Mouse (Mus musculus) midbrain, postnatal 0 days (tissue): ENCODE data around the gene Gm525. TPM values are rescaled to one million over a fixed set of nuclear protein-coding genes. Genes with fewer than 3 reads are reported as not detected.

Source experiments
- ATAC-seq: fragments of 200-750 bp; cut with Nextera tagmentation; 2 replicates; pipeline ENCODE4 v1.8.0; 2017; ENCODE audit warnings: moderate number of reproducible peaks, mild to moderate bottlenecking, moderate TSS enrichment, moderate library complexity; ENCODE audit not compliant: low FRiP score
- DNase-seq: peaks from one replicate; pipeline ENCODE4 v3.0.0-alpha.2; 2015; ENCODE audit warnings: low spot score
- H3K27ac ChIP-seq: fragments of 300-500 bp; sonication (generic); 2 replicates; pipeline ENCODE4 v1.5.1; 2014; ENCODE audit warnings: low read depth, mild to moderate bottlenecking, low read length, mixed read lengths
- H3K27me3 ChIP-seq: fragments of 300-500 bp; sonication (generic); 2 replicates; pipeline ENCODE4 v1.6.1; 2014; ENCODE audit warnings: low read length, control low read depth, mixed read lengths; ENCODE audit not compliant: insufficient read depth
- H3K36me3 ChIP-seq: fragments of 300-500 bp; sonication (generic); 2 replicates; pipeline ENCODE4 v1.6.1; 2014; ENCODE audit warnings: low read length, control low read depth, mixed read lengths; ENCODE audit not compliant: insufficient read depth
- H3K4me1 ChIP-seq: fragments of 300-500 bp; sonication (generic); 2 replicates; pipeline ENCODE4 v1.6.1; 2014; ENCODE audit warnings: mild to moderate bottlenecking, control low read depth, antibody characterized with exemption, low read length, mixed read lengths; ENCODE audit not compliant: insufficient read depth
- H3K4me2 ChIP-seq: fragments of 300-500 bp; sonication (generic); 2 replicates; pipeline ENCODE4 v1.6.1; 2014; ENCODE audit warnings: low read depth, mild to moderate bottlenecking, low read length, mixed read lengths; ENCODE audit not compliant: poor library complexity, severe bottlenecking
- H3K4me3 ChIP-seq: fragments of 300-500 bp; sonication (generic); 2 replicates; pipeline ENCODE4 v1.5.1; 2014; ENCODE audit warnings: low read depth, mild to moderate bottlenecking, low read length, moderate library complexity
- H3K9ac ChIP-seq: fragments of 300-500 bp; sonication (generic); replicated peaks from 2 replicates; pipeline ENCODE4 v1.6.1; 2014; ENCODE audit warnings: mild to moderate bottlenecking, low read length, moderate library complexity, mixed read lengths; ENCODE audit not compliant: poor library complexity, severe bottlenecking
- H3K9me3 ChIP-seq: fragments of 300-500 bp; sonication (generic); 2 replicates; pipeline ENCODE4 v1.6.1; 2016; ENCODE audit warnings: low read length, control low read depth
- CTCF ChIP-seq: IDR thresholded peaks from 2 replicates; pipeline ENCODE4 v1.5.1; 2016; ENCODE audit warnings: antibody characterized with exemption, mild to moderate bottlenecking
- WGBS: fragments of 180-500 bp; shearing (Covaris S2); extraction: QIAGEN DNeasy Blood & Tissue Kit; methylation state at CpG from one replicate; pipeline ENCODE4 v1.1.7; 2014; 5-methylcytosine and 5-hydroxymethylcytosine counted together
- polyA plus RNA-seq: library from polyadenylated mRNA; unstranded; fragments of >200 nt; fragmentation: Nextera tagmentation; extraction: Ambion mirVana; gene quantifications from 2 replicates; pipeline ENCODE4 v1.2.1, GENCODE M21; 2015
- total RNA-seq: library from RNA; depleted of rRNA; stranded (reverse); fragments of >200 nt; gene quantifications from 2 replicates; pipeline ENCODE4 v1.2.3, GENCODE M21; 2014; rRNA removed

The Gm525 gene
- total RNA-seq = not detected in 2 replicates
- polyA plus RNA-seq = 0.60 TPM in 1 of 2 replicates, not detected in the other

- WGBS = 83% methylated on average over 8 of the region's 8 CpGs
- no peak for TF ChIP-seq CTCF
- Histone ChIP-seq H3K4me1 (no peaks in the 10 kb centered on the region), H3K9ac (no peak within 1 kb of the TSS), H3K36me3 (no peaks in the 10 kb centered on the region), H3K4me2 (no peak within 1 kb of the TSS), H3K9me3 (no peaks in the 10 kb centered on the region), H3K27ac (no peak within 1 kb of the TSS), H3K4me3 (no peak within 1 kb of the TSS), H3K27me3 (no peaks in the 10 kb centered on the region)
- no peak for DNase-seq
- ATAC-seq = no peak
These were observed at the start of gene Gm525 for GRCm38 (mm10) chr11:89073541-89073940. Gm525 (plus strand) TSS chr11:89073841.

DNA sequence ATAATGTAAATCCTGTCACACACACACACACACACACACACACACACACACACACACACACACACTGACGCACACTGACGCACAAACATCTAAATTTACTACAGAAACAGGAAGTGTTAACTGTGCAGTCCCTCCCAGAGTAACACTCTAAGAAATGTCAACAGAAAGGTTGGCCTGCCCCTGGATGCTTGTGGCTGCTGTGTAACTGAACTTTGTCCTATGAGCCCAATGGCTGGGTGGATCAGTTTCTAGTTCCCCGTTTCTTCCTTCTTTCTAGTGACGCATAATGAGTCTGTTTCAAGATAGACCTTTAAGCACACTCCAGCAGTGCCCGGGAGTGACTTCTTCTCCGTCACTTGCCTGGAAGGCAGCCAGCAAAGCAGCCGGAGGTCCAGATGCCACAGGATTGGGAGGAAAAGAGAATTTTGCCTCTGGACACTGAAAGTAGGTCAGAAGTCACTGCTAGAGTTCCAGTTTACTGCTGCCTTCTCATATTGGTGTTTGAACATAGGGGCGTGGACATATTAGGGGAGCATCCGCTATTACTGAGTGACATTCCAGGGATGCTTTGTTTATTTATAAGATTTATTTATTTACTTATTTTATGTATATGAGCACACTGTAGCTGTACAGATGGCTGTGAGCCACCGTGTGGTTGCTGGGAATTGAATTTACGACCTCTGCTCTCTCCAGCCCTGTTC is 49.3 kb upstream of the Gm525 start:
- Histone ChIP-seq H3K27ac (no peak overlapping the region), H3K36me3 (no peaks in the 10 kb centered on the region), H3K9ac (no peak overlapping the region), H3K4me1 (no peaks in the 10 kb centered on the region), H3K4me3 (no peak overlapping the region), H3K4me2 (no peak overlapping the region), H3K9me3 (no peaks in the 10 kb centered on the region), H3K27me3 (no peaks in the 10 kb centered on the region)
- DNase-seq = peak; percentile 65
- no peak for TF ChIP-seq CTCF
- WGBS = 65% methylated on average over 11 of the region's 11 CpGs
- no peak for ATAC-seq

DNA sequence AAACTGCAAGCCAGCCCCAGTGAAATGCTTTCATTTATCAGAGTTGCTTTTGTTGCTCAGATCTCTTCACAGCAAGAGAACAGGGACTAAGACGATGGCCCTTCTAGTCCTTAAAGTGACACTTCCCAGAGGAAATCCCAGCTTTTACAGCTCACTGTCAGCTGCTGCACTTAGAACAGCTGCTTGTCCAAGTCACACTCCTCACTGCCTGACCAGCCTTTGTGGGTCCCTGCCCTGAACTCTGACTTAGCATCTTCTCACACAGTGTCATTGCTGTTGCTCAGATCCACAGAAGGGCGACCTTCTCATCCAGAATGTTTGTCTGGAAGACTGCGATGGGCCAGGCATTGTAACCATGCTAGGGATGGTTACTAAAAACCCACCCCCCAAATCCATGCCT is 48.0 kb upstream of the Gm525 start:
- ATAC-seq (no peak), DNase-seq (no peak)
- no peak overlapping the region for H3K9ac ChIP-seq
- WGBS = 65% methylated on average over 3 of the region's 3 CpGs
- H3K36me3 ChIP-seq = no peaks in the 10 kb centered on the region
- no peaks in the 10 kb centered on the region for H3K27me3 ChIP-seq
- no peak overlapping the region for H3K4me2 ChIP-seq
- H3K27ac ChIP-seq = no peak overlapping the region
- no peaks in the 10 kb centered on the region for H3K4me1 ChIP-seq
- no peaks in the 10 kb centered on the region for H3K9me3 ChIP-seq
- H3K4me3 ChIP-seq = no peak overlapping the region
- no peak for TF ChIP-seq CTCF

GRCm38 (mm10) chr11:89026117-89026516 is 47.5 kb upstream of the Gm525 start:
- WGBS = 97% methylated on average over 3 of the region's 3 CpGs
- no peaks in the 10 kb centered on the region for H3K27me3 ChIP-seq
- no peak for ATAC-seq
- no peaks in the 10 kb centered on the region for H3K9me3 ChIP-seq
- H3K36me3 ChIP-seq = no peaks in the 10 kb centered on the region
- DNase-seq = no peak
- no peak for TF ChIP-seq CTCF
- no peaks in the 10 kb centered on the region for H3K4me1 ChIP-seq
- H3K4me2 ChIP-seq = no peak overlapping the region
- no peak overlapping the region for H3K4me3 ChIP-seq
- no peak overlapping the region for H3K27ac ChIP-seq
- H3K9ac ChIP-seq = no peak overlapping the region

DNA sequence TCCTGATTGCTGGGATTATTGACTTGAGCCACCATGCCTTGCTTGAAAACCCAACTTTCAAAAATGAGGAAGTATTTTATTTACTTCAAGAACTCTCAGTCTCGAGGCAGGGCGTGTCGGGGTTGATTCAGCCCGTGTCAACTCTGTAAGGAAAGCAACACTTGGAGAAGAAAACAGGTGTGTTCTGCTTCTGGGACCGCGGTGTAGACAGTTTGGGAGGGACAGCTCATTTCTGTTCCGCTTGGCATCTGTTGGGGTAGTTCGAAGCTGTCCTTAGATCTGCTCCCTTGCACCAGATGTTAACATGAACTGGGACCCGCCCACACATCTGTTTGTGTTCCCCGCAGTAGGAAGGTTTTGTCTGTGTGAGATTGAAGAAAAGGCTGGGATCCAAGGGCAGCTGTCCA is 45.7 kb upstream of the Gm525 start:
- DNase-seq = no peak
- 71% methylated on average over 10 of the region's 10 CpGs for WGBS
- ATAC-seq = no peak
- H3K27me3 ChIP-seq = no peaks in the 10 kb centered on the region
- H3K9ac ChIP-seq = no peak overlapping the region
- no peak overlapping the region for H3K27ac ChIP-seq
- H3K9me3 ChIP-seq = no peaks in the 10 kb centered on the region
- no peak overlapping the region for H3K4me2 ChIP-seq
- no peaks in the 10 kb centered on the region for H3K4me1 ChIP-seq
- H3K4me3 ChIP-seq = no peak overlapping the region
- H3K36me3 ChIP-seq = no peaks in the 10 kb centered on the region
- TF ChIP-seq CTCF = no peak

DNA sequence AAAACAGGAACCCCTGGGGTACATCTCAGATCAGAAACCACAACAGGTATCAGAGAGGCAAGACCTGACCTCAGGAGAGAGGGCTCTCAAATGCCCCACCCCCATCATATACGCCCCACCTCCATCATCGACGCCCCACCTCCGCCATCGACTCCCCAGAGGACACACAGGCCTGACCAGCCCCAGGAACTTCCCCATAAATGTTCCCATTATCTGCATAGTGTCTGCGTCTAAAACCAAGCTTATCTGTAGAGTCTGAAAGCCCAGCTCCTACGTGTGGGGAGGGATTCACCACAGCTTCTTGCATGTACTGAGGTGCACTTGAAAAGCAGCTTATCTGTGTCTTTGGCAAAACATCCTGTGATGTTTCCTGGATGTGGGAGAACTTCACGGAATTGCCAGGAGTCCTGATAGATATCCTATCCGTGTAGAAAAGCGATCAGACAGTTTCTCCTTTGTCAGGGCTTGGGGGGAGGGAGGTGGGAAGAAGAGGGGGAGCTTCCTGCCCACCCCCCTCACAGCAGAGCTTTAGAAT is 44.7 kb upstream of the Gm525 start:
- Histone ChIP-seq H3K9ac (no peak overlapping the region), H3K4me3 (no peak overlapping the region), H3K4me2 (no peak overlapping the region), H3K36me3 (no peaks in the 10 kb centered on the region), H3K27me3 (no peaks in the 10 kb centered on the region), H3K27ac (no peak overlapping the region), H3K4me1 (no peaks in the 10 kb centered on the region), H3K9me3 (no peaks in the 10 kb centered on the region)
- ATAC-seq = no peak
- 56% methylated on average over 10 of the region's 10 CpGs for WGBS
- no peak for DNase-seq
- no peak for TF ChIP-seq CTCF
